In genomic region chr2:129148836-129149235, GRCm38 (mm10) we compare ENCODE assay signal across 21 mouse cellular contexts. TPM values are rescaled to one million over a fixed set of nuclear protein-coding genes. Genes with fewer than 3 reads are reported as not detected.
DNase-seq lines count a peak whose midpoint lies in the region; ATAC-seq and TF ChIP-seq lines count a peak whose summit lies in the region.
"Had no signal": no experiment of that assay in that cellular context is flagged by ENCODE, and none has a peak within 500 bp of the region (broad histone marks: within the 10 kb centered on the region; RNA-seq: fewer than 3 reads in every experiment).

No protein-coding gene starts in this region.

- peak; percentile 4 for DNase-seq in embryonic facial prominence, embryonic 11.5 days (ENCODE audit: low spot score)
- no peak for DNase-seq in embryonic facial prominence, embryonic 10.5 days (ENCODE audit: low spot score)
- peak; percentile 18 for DNase-seq in hindbrain, postnatal 0 days (ENCODE audit: low spot score)
- peak; percentile 17 for DNase-seq in neural tube, embryonic 11.5 days (ENCODE audit: low spot score)
- DNase-seq in embryo, embryonic 11 days = peak; percentile 22
- no peak for DNase-seq in urinary bladder, postnatal 25 days (ENCODE audit: low spot score)
- DNase-seq: adrenal gland, adult 8-10 months; cerebellum, adult 8-10 months; cerebellum, postnatal 36 days; gastrocnemius, adult 2 months; kidney, adult 2 months; kidney, postnatal 10 days; thymus, adult 18-20 months; thymus, postnatal 36 days had no signal

- TF ChIP-seq CTCF in hindbrain, postnatal 0 days (IDR thresholded peaks at IDR 0.05; ENCODE audit: low read depth) = no peak

- no peak overlapping the region for H3K4me3 ChIP-seq in embryonic facial prominence, embryonic 11.5 days (ENCODE audit: low read depth, low read length)
- no peak overlapping the region for H3K4me3 ChIP-seq in embryonic facial prominence, embryonic 10.5 days
- H3K4me3 ChIP-seq in hindbrain, postnatal 0 days (ENCODE audit: low read length) = no peak overlapping the region
- no peak overlapping the region for H3K4me3 ChIP-seq in hindbrain, embryonic 13.5 days
- no peak overlapping the region for H3K4me3 ChIP-seq in neural tube, embryonic 11.5 days (ENCODE audit: low read depth, low read length)
- H3K4me3 ChIP-seq in neural tube, embryonic 15.5 days (replicated peaks) = no peak overlapping the region
- H3K4me3 ChIP-seq: embryonic facial prominence, embryonic 13.5 days; gastrocnemius, adult 2 months; heart, embryonic 10.5 days; myocyte had no signal

- no peaks in the 10 kb centered on the region for H3K36me3 ChIP-seq in embryonic facial prominence, embryonic 11.5 days (replicated peaks; ENCODE audit: control insufficient read depth, insufficient read depth, low read depth, low read length)
- H3K36me3 ChIP-seq in embryonic facial prominence, embryonic 10.5 days (replicated peaks) = no peaks in the 10 kb centered on the region
- no peaks in the 10 kb centered on the region for H3K36me3 ChIP-seq in hindbrain, postnatal 0 days (ENCODE audit: insufficient read depth, low read length)
- H3K36me3 ChIP-seq in hindbrain, embryonic 13.5 days = no peaks in the 10 kb centered on the region
- H3K36me3 ChIP-seq in neural tube, embryonic 11.5 days (ENCODE audit: control insufficient read depth, insufficient read depth, low read length) = no peaks in the 10 kb centered on the region
- H3K36me3 ChIP-seq in neural tube, embryonic 15.5 days = no peaks in the 10 kb centered on the region
- H3K36me3 ChIP-seq: embryonic facial prominence, embryonic 13.5 days; heart, embryonic 10.5 days had no signal

- H3K4me2 ChIP-seq in embryonic facial prominence, embryonic 11.5 days (ENCODE audit: low read depth, low read length) = no peak overlapping the region
- H3K4me2 ChIP-seq in hindbrain, postnatal 0 days (ENCODE audit: low read depth, low read length) = no peak overlapping the region
- no peak overlapping the region for H3K4me2 ChIP-seq in hindbrain, embryonic 13.5 days
- no peak overlapping the region for H3K4me2 ChIP-seq in neural tube, embryonic 11.5 days (ENCODE audit: low read depth)
- no peak overlapping the region for H3K4me2 ChIP-seq in neural tube, embryonic 15.5 days
- H3K4me2 ChIP-seq: embryonic facial prominence, embryonic 13.5 days; midbrain, embryonic 11.5 days had no signal

- no peaks in the 10 kb centered on the region for H3K27me3 ChIP-seq in embryonic facial prominence, embryonic 11.5 days (ENCODE audit: control insufficient read depth, insufficient read depth, low read length)
- no peaks in the 10 kb centered on the region for H3K27me3 ChIP-seq in embryonic facial prominence, embryonic 10.5 days (replicated peaks; ENCODE audit: low read depth, poor library complexity, severe bottlenecking)
- no peaks in the 10 kb centered on the region for H3K27me3 ChIP-seq in hindbrain, postnatal 0 days (ENCODE audit: insufficient read depth, low read length)
- 0 out of 2 replicates have a peak, but pooled peaks cover 2% of the 10 kb centered on the region for H3K27me3 ChIP-seq in hindbrain, embryonic 13.5 days
- H3K27me3 ChIP-seq in neural tube, embryonic 11.5 days (ENCODE audit: control insufficient read depth, insufficient read depth, low read length) = no peaks in the 10 kb centered on the region
- no peaks in the 10 kb centered on the region for H3K27me3 ChIP-seq in neural tube, embryonic 15.5 days (replicated peaks)
- H3K27me3 ChIP-seq: embryonic facial prominence, embryonic 13.5 days had no signal

- no peaks in the 10 kb centered on the region for H3K9me3 ChIP-seq in embryonic facial prominence, embryonic 11.5 days (replicated peaks; ENCODE audit: control insufficient read depth, low read length)
- no peaks in the 10 kb centered on the region for H3K9me3 ChIP-seq in embryonic facial prominence, embryonic 10.5 days
- no peaks in the 10 kb centered on the region for H3K9me3 ChIP-seq in hindbrain, postnatal 0 days (ENCODE audit: low read length)
- no peaks in the 10 kb centered on the region for H3K9me3 ChIP-seq in hindbrain, embryonic 13.5 days
- no peaks in the 10 kb centered on the region for H3K9me3 ChIP-seq in neural tube, embryonic 11.5 days (ENCODE audit: control insufficient read depth, low read length)
- H3K9me3 ChIP-seq in neural tube, embryonic 15.5 days (replicated peaks) = no peaks in the 10 kb centered on the region
- H3K9me3 ChIP-seq: embryonic facial prominence, embryonic 13.5 days; heart, embryonic 10.5 days had no signal

- no peaks in the 10 kb centered on the region for H3K4me1 ChIP-seq in embryonic facial prominence, embryonic 11.5 days (ENCODE audit: control insufficient read depth, insufficient read depth, low read length)
- no peaks in the 10 kb centered on the region for H3K4me1 ChIP-seq in embryonic facial prominence, embryonic 10.5 days
- H3K4me1 ChIP-seq in hindbrain, postnatal 0 days (ENCODE audit: insufficient read depth, low read length) = no peaks in the 10 kb centered on the region
- H3K4me1 ChIP-seq in hindbrain, embryonic 13.5 days (replicated peaks) = no peaks in the 10 kb centered on the region
- H3K4me1 ChIP-seq in neural tube, embryonic 11.5 days (ENCODE audit: control insufficient read depth, insufficient read depth, low read length) = no peaks in the 10 kb centered on the region
- H3K4me1 ChIP-seq in neural tube, embryonic 15.5 days = no peaks in the 10 kb centered on the region
- H3K4me1 ChIP-seq: embryonic facial prominence, embryonic 13.5 days; heart, embryonic 10.5 days had no signal

- H3K9ac ChIP-seq in embryonic facial prominence, embryonic 11.5 days (replicated peaks; ENCODE audit: low read length) = no peak overlapping the region
- H3K9ac ChIP-seq in hindbrain, postnatal 0 days (replicated peaks; ENCODE audit: low read length) = no peak overlapping the region
- no peak overlapping the region for H3K9ac ChIP-seq in hindbrain, embryonic 13.5 days
- H3K9ac ChIP-seq in neural tube, embryonic 11.5 days (ENCODE audit: low read length) = no peak overlapping the region
- no peak overlapping the region for H3K9ac ChIP-seq in neural tube, embryonic 15.5 days (replicated peaks)
- H3K9ac ChIP-seq: embryonic facial prominence, embryonic 13.5 days had no signal

- WGBS in embryonic facial prominence, embryonic 11.5 days = 54% methylated on average over 2 of the region's 2 CpGs
- WGBS in embryonic facial prominence, embryonic 10.5 days = 56% methylated on average over 2 of the region's 2 CpGs
- 23% methylated on average over 2 of the region's 2 CpGs for WGBS in hindbrain, postnatal 0 days
- 30% methylated on average over 2 of the region's 2 CpGs for WGBS in hindbrain, embryonic 13.5 days
- 43% methylated on average over 2 of the region's 2 CpGs for WGBS in neural tube, embryonic 11.5 days
- WGBS in neural tube, embryonic 15.5 days = 33% methylated on average over 2 of the region's 2 CpGs

- no peak for ATAC-seq in embryonic facial prominence, embryonic 11.5 days (replicated peaks; ENCODE audit: insufficient number of reproducible peaks, low FRiP score, low TSS enrichment, low read depth)
- ATAC-seq in hindbrain, postnatal 0 days = peak; percentile 70; the same call in 1 of the 2 replicates
- ATAC-seq in hindbrain, embryonic 13.5 days (ENCODE audit: low FRiP score) = no peak
- no peak for ATAC-seq in neural tube, embryonic 11.5 days (ENCODE audit: insufficient read depth, low FRiP score, low TSS enrichment)
- ATAC-seq in neural tube, embryonic 15.5 days (ENCODE audit: low FRiP score) = no peak
- ATAC-seq: lung, postnatal 0 days had no signal

- H3K27ac ChIP-seq in embryonic facial prominence, embryonic 11.5 days (replicated peaks; ENCODE audit: low read depth, low read length) = no peak overlapping the region
- no peak overlapping the region for H3K27ac ChIP-seq in embryonic facial prominence, embryonic 10.5 days (replicated peaks)
- no peak overlapping the region for H3K27ac ChIP-seq in hindbrain, postnatal 0 days
- no peak overlapping the region for H3K27ac ChIP-seq in hindbrain, embryonic 13.5 days
- no peak overlapping the region for H3K27ac ChIP-seq in neural tube, embryonic 11.5 days (ENCODE audit: low read depth, low read length)
- H3K27ac ChIP-seq in neural tube, embryonic 15.5 days (replicated peaks) = no peak overlapping the region
- H3K27ac ChIP-seq: embryonic facial prominence, embryonic 13.5 days; gastrocnemius, adult 2 months; heart, embryonic 10.5 days had no signal

RNA-seq across cellular contexts. Expression of gene Chchd5, which starts 19.3 kb away (rescaled TPM):
- 26.8 and 29.0 TPM in 2 replicates for polyA plus RNA-seq in embryonic facial prominence, embryonic 11.5 days (2014; fragmentation: Nextera tagmentation; extraction: Ambion mirVana)
- polyA plus RNA-seq in embryonic facial prominence, embryonic 10.5 days (2016; fragmentation: Nextera tagmentation; extraction: Ambion mirVana) = 25.6 and 29.0 TPM in 2 replicates
- total RNA-seq in hindbrain, postnatal 0 days (2014; rRNA removed) = 20.3 and 27.5 TPM in 2 replicates
- polyA plus RNA-seq in hindbrain, postnatal 0 days (2015; fragmentation: Nextera tagmentation; extraction: Ambion mirVana) = 19.1 and 19.8 TPM in 2 replicates
- polyA plus RNA-seq in hindbrain, embryonic 13.5 days (2015; fragmentation: Nextera tagmentation; extraction: Ambion mirVana) = 24.4 and 24.5 TPM in 2 replicates
- 23.1 and 26.4 TPM in 2 replicates for polyA plus RNA-seq in neural tube, embryonic 11.5 days (2014; fragmentation: Nextera tagmentation; extraction: Ambion mirVana)
- 22.6 and 23.6 TPM in 2 replicates for polyA plus RNA-seq in neural tube, embryonic 15.5 days (2015; fragmentation: Nextera tagmentation; extraction: Ambion mirVana)

RNA-seq across cellular contexts. Expression of gene Polr1b, which starts 48.0 kb away (rescaled TPM):
- polyA plus RNA-seq in embryonic facial prominence, embryonic 11.5 days (2014; fragmentation: Nextera tagmentation; extraction: Ambion mirVana) = 21.5 and 22.2 TPM in 2 replicates
- 48.7 and 48.9 TPM in 2 replicates for polyA plus RNA-seq in embryonic facial prominence, embryonic 10.5 days (2016; fragmentation: Nextera tagmentation; extraction: Ambion mirVana)
- 20.9 and 21.8 TPM in 2 replicates for total RNA-seq in hindbrain, postnatal 0 days (2014; rRNA removed)
- 10.5 and 11.3 TPM in 2 replicates for polyA plus RNA-seq in hindbrain, postnatal 0 days (2015; fragmentation: Nextera tagmentation; extraction: Ambion mirVana)
- 15.4 and 19.3 TPM in 2 replicates for polyA plus RNA-seq in hindbrain, embryonic 13.5 days (2015; fragmentation: Nextera tagmentation; extraction: Ambion mirVana)
- polyA plus RNA-seq in neural tube, embryonic 11.5 days (2014; fragmentation: Nextera tagmentation; extraction: Ambion mirVana) = 18.2 and 19.4 TPM in 2 replicates
- polyA plus RNA-seq in neural tube, embryonic 15.5 days (2015; fragmentation: Nextera tagmentation; extraction: Ambion mirVana) = 14.5 and 20.4 TPM in 2 replicates

RNA-seq across cellular contexts. Expression of gene Slc20a1, which starts 49.7 kb away (rescaled TPM):
- polyA plus RNA-seq in embryonic facial prominence, embryonic 11.5 days (2014; fragmentation: Nextera tagmentation; extraction: Ambion mirVana) = 50.5 and 51.6 TPM in 2 replicates
- polyA plus RNA-seq in embryonic facial prominence, embryonic 10.5 days (2016; fragmentation: Nextera tagmentation; extraction: Ambion mirVana) = 50.4 and 52.8 TPM in 2 replicates
- total RNA-seq in hindbrain, postnatal 0 days (2014; rRNA removed) = 63.0 and 63.5 TPM in 2 replicates
- 40.6 and 41.6 TPM in 2 replicates for polyA plus RNA-seq in hindbrain, postnatal 0 days (2015; fragmentation: Nextera tagmentation; extraction: Ambion mirVana)
- polyA plus RNA-seq in hindbrain, embryonic 13.5 days (2015; fragmentation: Nextera tagmentation; extraction: Ambion mirVana) = 47.2 and 48.2 TPM in 2 replicates
- 50.8 and 56.5 TPM in 2 replicates for polyA plus RNA-seq in neural tube, embryonic 11.5 days (2014; fragmentation: Nextera tagmentation; extraction: Ambion mirVana)
- polyA plus RNA-seq in neural tube, embryonic 15.5 days (2015; fragmentation: Nextera tagmentation; extraction: Ambion mirVana) = 48.2 and 48.9 TPM in 2 replicates

Comparison
In these comparisons a context has a peak if more than half of its experiments do, and no peak if none do; other contexts are left out.
1. DNase-seq: peak in embryonic facial prominence, embryonic 11.5 days (single experiment), hindbrain, postnatal 0 days (single experiment), neural tube, embryonic 11.5 days (single experiment) and embryo, embryonic 11 days (single experiment); none in embryonic facial prominence, embryonic 10.5 days (single experiment) and urinary bladder, postnatal 25 days (single experiment).